Mouse (Mus musculus): ENCODE measurements at regions not wholly inside any gene's neighbourhood (a gene's known extent, or its start where the extent isn't known, plus 50 kb on each side); places are given as distances from the start of the nearest gene placed in this dataset.
"Not testable (repeated sequence)": the region's sequence is repeated elsewhere in the genome, so short reads cannot be mapped to it uniquely, and the experiment has no call there.

DNA sequence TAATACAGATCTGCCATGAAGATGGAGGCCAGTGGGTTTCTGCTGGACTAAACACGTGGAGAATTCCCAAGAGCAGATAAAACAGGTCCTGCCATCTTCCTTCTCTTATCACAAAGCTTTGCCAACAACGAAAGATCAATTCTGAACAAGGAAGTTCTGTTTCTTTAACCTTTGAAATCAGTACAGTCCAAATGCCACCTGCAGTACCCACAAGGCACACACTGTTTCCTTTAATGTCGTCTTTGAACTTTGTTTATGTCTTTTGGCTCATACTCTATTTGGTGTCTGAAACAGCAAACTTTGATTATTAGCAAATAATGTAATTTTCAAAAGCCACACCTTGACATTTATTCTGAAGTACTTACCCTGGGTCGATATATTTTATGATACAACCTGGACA, 536.5 kb downstream of the Bckdhb start:
- DNase-seq = no peak

DNA sequence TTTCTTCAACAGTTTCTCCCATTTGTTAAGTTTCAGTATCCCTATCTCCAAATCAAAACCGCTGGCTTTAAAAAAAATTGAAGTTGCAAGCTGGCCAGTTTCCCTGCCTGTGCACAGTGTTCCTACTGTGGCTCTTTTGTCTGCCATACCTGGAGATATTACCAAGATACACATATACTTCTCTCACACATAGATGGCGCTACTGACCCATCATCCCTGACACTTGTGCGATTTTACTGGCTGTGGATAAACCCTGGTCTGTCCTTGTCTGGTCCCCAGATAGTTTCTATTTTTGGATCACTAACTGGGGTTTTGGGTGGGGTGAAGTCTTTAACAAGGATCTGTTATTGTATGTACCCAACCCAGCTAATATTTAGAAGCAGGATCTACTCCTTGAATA, 541.8 kb downstream of the Bckdhb start:
- DNase-seq = peak; percentile 6

GRCm38 (mm10) chr9:84472696-84473095, 547.8 kb downstream of the Bckdhb start:
- peak; percentile 59 for DNase-seq

- no peak for DNase-seq
Measured at GRCm38 (mm10) chr9:84475906-84476305, 551.0 kb downstream of the Bckdhb start.

GRCm38 (mm10) chr9:84499507-84499906, 574.6 kb downstream of the Bckdhb start:
- no peak for DNase-seq

GRCm38 (mm10) chr9:84502981-84503380, 578.0 kb downstream of the Bckdhb start:
- DNase-seq = not testable (repeated sequence)

DNA sequence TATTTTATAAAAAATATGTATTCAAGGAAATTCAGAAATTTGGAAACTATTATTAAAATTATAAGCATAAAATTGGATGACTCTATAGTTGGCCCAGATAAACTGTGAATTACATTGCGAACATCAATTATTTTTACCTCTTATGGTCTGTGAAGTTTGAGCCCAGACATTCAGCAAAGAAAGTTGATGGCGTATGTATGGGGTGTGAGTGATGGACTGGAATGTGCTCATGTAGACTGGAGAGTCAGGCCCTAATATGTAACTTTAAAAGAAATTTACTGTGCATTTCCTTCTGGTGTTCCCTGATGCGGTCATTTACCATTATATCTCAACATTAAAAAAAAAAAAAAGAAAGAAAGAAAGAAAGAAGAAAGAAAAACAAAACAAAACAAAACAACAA, 592.1 kb downstream of the Bckdhb start:
- DNase-seq = no peak

- DNase-seq = no peak
Measured at GRCm38 (mm10) chr9:84545431-84545830, 620.5 kb downstream of the Bckdhb start.

- peak; percentile 48 for DNase-seq
Measured at GRCm38 (mm10) chr9:84548012-84548660, 623.2 kb downstream of the Bckdhb start.

- DNase-seq = no peak
Measured at GRCm38 (mm10) chr9:84555237-84555636, 630.3 kb downstream of the Bckdhb start.

GRCm38 (mm10) chr9:84556261-84556844, 631.4 kb downstream of the Bckdhb start:
- DNase-seq = no peak

GRCm38 (mm10) chr9:84558346-84558745, 633.4 kb downstream of the Bckdhb start:
- DNase-seq = peak; percentile 40

DNA sequence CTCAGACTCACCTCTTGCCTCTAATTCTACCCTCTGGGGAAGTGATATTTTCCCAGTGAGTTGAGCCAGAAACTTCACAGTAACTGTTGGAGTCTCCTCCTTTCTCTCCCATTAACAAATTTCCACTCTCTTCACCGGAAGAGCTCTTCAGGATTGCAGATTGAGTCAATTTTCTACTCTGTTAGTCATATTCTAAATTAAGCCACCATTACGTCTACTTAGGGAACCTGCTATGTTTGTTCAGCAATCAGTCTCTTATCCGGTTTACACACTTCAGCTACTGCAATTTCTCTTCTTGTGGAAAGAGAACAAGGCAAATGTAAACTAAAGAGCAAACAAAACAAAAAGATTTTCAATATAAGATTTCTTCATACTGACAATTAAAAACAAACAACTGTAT, 644.6 kb downstream of the Bckdhb start:
- DNase-seq = no peak

DNA sequence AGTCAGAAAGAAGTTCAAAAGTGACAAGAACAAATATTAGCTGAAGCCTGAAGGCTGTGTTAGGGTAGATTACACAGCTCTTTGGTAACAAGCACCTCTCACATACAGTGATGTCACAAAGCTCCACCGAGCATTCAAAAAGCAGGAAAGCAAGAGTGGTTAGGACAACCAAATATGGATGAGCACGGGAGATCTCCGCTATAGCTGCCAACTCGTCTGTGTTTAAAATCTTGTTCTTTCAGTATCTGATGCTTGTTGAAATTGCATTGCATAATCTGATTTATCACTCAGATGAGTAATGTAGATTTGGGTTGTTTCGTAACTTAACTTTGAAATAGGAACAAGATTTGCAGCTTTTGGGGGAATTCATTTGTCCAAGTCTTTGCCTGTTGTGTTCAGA, 652.8 kb downstream of the Bckdhb start:
- no peak for DNase-seq

- no peak for DNase-seq
Measured at GRCm38 (mm10) chr9:84587791-84588190, 662.8 kb downstream of the Bckdhb start.

- no peak for DNase-seq
Measured at GRCm38 (mm10) chr9:84594724-84595123, 669.8 kb downstream of the Bckdhb start.
